Mouse (Mus musculus) brain, adult 10 weeks (tissue): ENCODE measurements around the gene Colgalt2. TPM values are rescaled to one million over a fixed set of nuclear protein-coding genes. Genes with fewer than 3 reads are reported as not detected.

Experiments
- polyA plus RNA-seq: library from polyadenylated mRNA; stranded (reverse); fragments of 350-450 nt; fragmentation: Illumina TruSeq; extraction: RNeasy Lipid Tissue Mini Kit (QIAGEN cat#74804); gene quantifications from one replicate; pipeline ENCODE4 v1.2.3, GENCODE M21; 2015; ENCODE audit warnings: low read depth, low replicate concordance

The Colgalt2 gene
- 5.1 TPM for polyA plus RNA-seq

DNA sequence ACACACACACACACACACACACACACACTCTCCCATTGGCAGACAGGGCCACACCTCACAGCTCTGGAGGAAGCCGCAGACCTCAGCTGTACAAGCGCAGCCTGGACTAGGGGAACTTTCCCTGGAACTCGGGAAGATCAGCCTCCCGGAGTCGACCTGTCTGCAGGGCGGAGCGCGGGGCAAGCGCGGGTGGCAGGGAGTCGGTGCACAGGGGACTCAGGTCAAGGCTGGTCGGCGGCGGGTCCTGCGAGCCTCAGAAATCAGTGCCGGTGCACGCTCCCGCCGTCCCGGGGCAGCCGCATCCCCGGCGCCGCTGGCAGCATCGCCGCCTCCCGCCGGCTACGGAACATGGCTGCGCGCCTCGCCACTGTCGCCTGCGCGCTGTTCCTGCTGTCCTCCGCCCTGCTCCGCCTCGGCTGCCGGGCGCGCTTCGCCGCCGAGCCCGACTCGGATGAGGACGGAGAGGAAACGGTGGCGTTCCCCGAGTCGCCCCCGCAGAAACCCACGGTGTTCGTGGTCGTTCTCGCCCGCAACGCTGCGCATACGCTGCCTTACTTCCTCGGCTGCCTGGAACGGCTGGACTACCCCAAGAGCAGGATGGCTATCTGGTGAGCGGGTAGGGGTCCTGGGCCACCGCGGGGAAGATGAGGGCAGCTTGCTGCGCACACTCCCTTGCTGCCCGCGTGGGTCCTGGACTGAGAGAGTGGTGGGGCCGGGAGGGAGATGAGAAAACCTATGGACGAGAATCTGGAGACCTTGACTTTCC is at the start of gene Colgalt2:
Gene Colgalt2, plus strand, starts transcription at position 41 of the 766 bp plus-strand sequence.

DNA sequence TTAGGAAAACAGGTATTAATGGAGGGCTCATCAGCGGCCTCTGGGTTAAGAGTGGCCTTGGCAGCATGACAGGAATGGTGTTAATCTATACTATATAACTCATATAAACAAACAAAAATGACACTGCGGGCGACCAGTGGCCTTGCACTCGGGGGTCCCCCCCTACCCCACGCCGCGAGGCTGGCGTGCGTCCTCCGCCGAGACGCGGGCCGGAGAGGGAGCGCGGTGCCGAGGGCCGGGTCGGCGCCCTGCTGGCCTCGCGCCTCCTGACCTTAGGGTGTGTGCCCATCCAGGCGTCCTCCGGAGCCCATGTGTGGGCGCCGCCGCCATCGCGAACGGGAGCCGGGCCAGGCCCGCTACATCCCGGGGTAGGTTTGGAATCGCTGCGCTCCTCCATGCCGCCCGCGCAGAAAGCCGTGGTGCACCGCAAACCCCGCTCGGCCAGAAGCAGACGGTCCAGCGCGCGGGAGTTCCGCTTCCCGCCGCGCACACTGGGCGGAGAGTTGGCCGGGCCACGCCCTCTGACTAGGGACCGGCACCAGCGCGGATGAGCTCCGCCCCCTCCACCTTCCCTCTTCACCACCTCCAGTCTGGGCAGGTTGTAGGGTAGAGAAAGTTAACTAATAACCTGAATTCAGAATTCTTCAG is 13.3 kb upstream of the Colgalt2 start, which contains the start of gene Tsen15:
Gene Tsen15, minus strand, starts transcription at position 501 of the 648 bp plus-strand sequence.

Other genes starting within 250 kb of the Colgalt2 start
- 57.6 TPM for gene Tsen15, start 13.1 kb upstream of the Colgalt2 start, polyA plus RNA-seq